In genomic region chr10:79983205-79983604, GRCm38 (mm10) we compare ENCODE assay signal across 8 mouse cellular contexts. TPM values are rescaled to one million over a fixed set of nuclear protein-coding genes. Genes with fewer than 3 reads are reported as not detected.
DNase-seq lines count a peak whose midpoint lies in the region; ATAC-seq and TF ChIP-seq lines count a peak whose summit lies in the region.

No protein-coding gene starts in this region.

- WGBS in hindbrain, embryonic 14.5 days: 75% methylated on average over 5 of the region's 5 CpGs
- WGBS in midbrain, embryonic 16.5 days: 76% methylated on average over 5 of the region's 5 CpGs

- peaks cover 5% of the 10 kb centered on the region for H3K4me1 ChIP-seq in cortical plate, adult 2 months (ENCODE audit: control insufficient read depth, insufficient read depth, low read length)
- H3K4me1 ChIP-seq in hindbrain, embryonic 14.5 days (replicated peaks; ENCODE audit: control insufficient read depth, insufficient read depth, low read length): peaks cover 28% of the 10 kb centered on the region
- H3K4me1 ChIP-seq in midbrain, embryonic 16.5 days (ENCODE audit: control insufficient read depth, insufficient read depth, low read length): peaks cover 37% of the 10 kb centered on the region

- H3K27me3 ChIP-seq in hindbrain, embryonic 14.5 days (ENCODE audit: control insufficient read depth, insufficient read depth, low read length): peaks cover 12% of the 10 kb centered on the region
- H3K27me3 ChIP-seq in midbrain, embryonic 16.5 days (ENCODE audit: control insufficient read depth, insufficient read depth, low read depth, low read length): peaks cover 5% of the 10 kb centered on the region

- H3K9me3 ChIP-seq in hindbrain, embryonic 14.5 days (ENCODE audit: control insufficient read depth, low read length): no peaks in the 10 kb centered on the region
- H3K9me3 ChIP-seq in midbrain, embryonic 16.5 days (replicated peaks; ENCODE audit: control insufficient read depth, low read length, poor library complexity, severe bottlenecking): no peaks in the 10 kb centered on the region

- H3K4me3 ChIP-seq in layer of hippocampus, adult 2 months: peak overlapping the region; percentile 81
- peak overlapping the region; percentile 89 for H3K4me3 ChIP-seq in cortical plate, adult 2 months (ENCODE audit: insufficient read depth, low read length)
- peak overlapping the region; percentile 48 for H3K4me3 ChIP-seq in hindbrain, embryonic 14.5 days (replicated peaks; ENCODE audit: low read length)
- peak overlapping the region; percentile 76 for H3K4me3 ChIP-seq in midbrain, embryonic 16.5 days (ENCODE audit: low read depth, low read length)

- peak overlapping the region; percentile 92 for H3K4me2 ChIP-seq in hindbrain, embryonic 14.5 days (replicated peaks)
- H3K4me2 ChIP-seq in midbrain, embryonic 16.5 days (ENCODE audit: low read length): peak overlapping the region; percentile 90

- H3K9ac ChIP-seq in hindbrain, embryonic 14.5 days: peak overlapping the region; percentile 82
- H3K9ac ChIP-seq in midbrain, embryonic 16.5 days (ENCODE audit: low read depth, low read length): peak overlapping the region; percentile 88

- no peak for DNase-seq in layer of hippocampus, adult 2 months (ENCODE audit: low spot score in 2 of 2)
- DNase-seq in layer of hippocampus, postnatal 36 days: no peak
- no peak for DNase-seq in hindbrain, embryonic 14.5 days (ENCODE audit: low spot score)
- DNase-seq in ovary, postnatal 14 days (ENCODE audit: low spot score): no peak
- no peak for DNase-seq in layer of hippocampus, adult 8-10 months (ENCODE audit: low spot score in 2 of 2)
- no peak for DNase-seq in right cerebral cortex, postnatal 25 days

- H3K36me3 ChIP-seq in hindbrain, embryonic 14.5 days (replicated peaks; ENCODE audit: control insufficient read depth, insufficient read depth): peaks cover 22% of the 10 kb centered on the region
- H3K36me3 ChIP-seq in midbrain, embryonic 16.5 days (ENCODE audit: control insufficient read depth, insufficient read depth, low read length): peaks cover 12% of the 10 kb centered on the region

- TF ChIP-seq CTCF in layer of hippocampus, adult 2 months (conservative IDR thresholded peaks at IDR 0.05): no peak
- no peak for TF ChIP-seq CTCF in cortical plate, adult 2 months (IDR thresholded peaks at IDR 0.05; ENCODE audit: extremely low read depth, insufficient read depth, low read length)

- TF ChIP-seq POLR2A in cortical plate, adult 2 months (IDR thresholded peaks at IDR 0.05; ENCODE audit: extremely low read depth, insufficient read depth, low read length): no peak

- peak overlapping the region; percentile 92 for H3K27ac ChIP-seq in layer of hippocampus, adult 2 months
- H3K27ac ChIP-seq in cortical plate, adult 2 months (ENCODE audit: insufficient read depth, low read length): no peak overlapping the region
- peak overlapping the region; percentile 97 for H3K27ac ChIP-seq in hindbrain, embryonic 14.5 days
- peak overlapping the region; percentile 95; the same call in 1 of the 2 replicates for H3K27ac ChIP-seq in midbrain, embryonic 16.5 days (ENCODE audit: low read length)

- no peak for ATAC-seq in hindbrain, embryonic 14.5 days (ENCODE audit: low FRiP score)
- no peak for ATAC-seq in midbrain, embryonic 16.5 days

RNA-seq across cellular contexts. Expression of gene Tmem259, which starts 0.9 kb away (rescaled TPM):
- total RNA-seq in layer of hippocampus, adult 2 months (2021): 100 to 1,000 TPM; 124 TPM
- 100 to 1,000 TPM; 117 to 124 TPM for total RNA-seq in layer of hippocampus, postnatal 36 days (2021)
- polyA plus RNA-seq in cortical plate, adult 2 months (2012; rRNA removed): 168 and 183 TPM in 2 replicates
- 22.6 and 22.8 TPM in 2 replicates for polyA plus RNA-seq in hindbrain, embryonic 14.5 days (2014; fragmentation: Nextera tagmentation; extraction: Ambion mirVana)
- polyA plus RNA-seq in midbrain, embryonic 16.5 days (2015; fragmentation: Nextera tagmentation; extraction: Ambion mirVana): 15.3 and 16.2 TPM in 2 replicates
- total RNA-seq in layer of hippocampus, adult 8-10 months (2022): 100 to 1,000 TPM; 111 to 119 (median 116) TPM

RNA-seq across cellular contexts. Expression of gene Cnn2, which starts 5.2 kb away (rescaled TPM):
- 1 to 10 TPM; 5.4 to 5.6 TPM for total RNA-seq in layer of hippocampus, adult 2 months (2021)
- total RNA-seq in layer of hippocampus, postnatal 36 days (2021): 1 to 10 TPM; 5.5 to 6.6 TPM
- 8.0 and 9.0 TPM in 2 replicates for polyA plus RNA-seq in cortical plate, adult 2 months (2012; rRNA removed)
- 28.4 and 37.6 TPM in 2 replicates for polyA plus RNA-seq in hindbrain, embryonic 14.5 days (2014; fragmentation: Nextera tagmentation; extraction: Ambion mirVana)
- 25.7 and 26.2 TPM in 2 replicates for polyA plus RNA-seq in midbrain, embryonic 16.5 days (2015; fragmentation: Nextera tagmentation; extraction: Ambion mirVana)
- 1 to 10 TPM; 5.3 to 9.8 (median 6.6) TPM for total RNA-seq in layer of hippocampus, adult 8-10 months (2022)

RNA-seq across cellular contexts. Expression of gene Grin3b, which starts 12.7 kb away (rescaled TPM):
- under 1 TPM in 1 of 2 experiments, not detected in 1; 0.15 TPM for total RNA-seq in layer of hippocampus, adult 2 months (2021)
- under 1 TPM; 0.10 TPM for total RNA-seq in layer of hippocampus, postnatal 36 days (2021)
- 0.21 and 0.40 TPM in 2 replicates for polyA plus RNA-seq in cortical plate, adult 2 months (2012; rRNA removed)
- 0.30 and 0.33 TPM in 2 replicates for polyA plus RNA-seq in hindbrain, embryonic 14.5 days (2014; fragmentation: Nextera tagmentation; extraction: Ambion mirVana)
- 0.20 and 0.28 TPM in 2 replicates for polyA plus RNA-seq in midbrain, embryonic 16.5 days (2015; fragmentation: Nextera tagmentation; extraction: Ambion mirVana)
- total RNA-seq in layer of hippocampus, adult 8-10 months (2022): under 1 TPM in 2 of 4 experiments, not detected in 2; 0.19 to 0.20 TPM

RNA-seq across cellular contexts. Expression of gene Abca7, which starts 13.1 kb away (rescaled TPM):
- 10 to 100 TPM; 10.7 to 11.0 TPM for total RNA-seq in layer of hippocampus, adult 2 months (2021)
- total RNA-seq in layer of hippocampus, postnatal 36 days (2021): 10 to 100 TPM; 10.9 to 11.0 TPM
- 10.9 and 11.5 TPM in 2 replicates for polyA plus RNA-seq in cortical plate, adult 2 months (2012; rRNA removed)
- 4.1 and 4.5 TPM in 2 replicates for polyA plus RNA-seq in hindbrain, embryonic 14.5 days (2014; fragmentation: Nextera tagmentation; extraction: Ambion mirVana)
- 4.1 and 4.8 TPM in 2 replicates for polyA plus RNA-seq in midbrain, embryonic 16.5 days (2015; fragmentation: Nextera tagmentation; extraction: Ambion mirVana)
- 10 to 100 TPM; 12.4 to 13.6 (median 13.3) TPM for total RNA-seq in layer of hippocampus, adult 8-10 months (2022)

RNA-seq across cellular contexts. Expression of gene Wdr18, which starts 23.3 kb away (rescaled TPM):
- total RNA-seq in layer of hippocampus, adult 2 months (2021): 10 to 100 TPM; 44.8 to 47.0 TPM
- total RNA-seq in layer of hippocampus, postnatal 36 days (2021): 10 to 100 TPM; 43.2 to 48.2 TPM
- 60.9 and 63.2 TPM in 2 replicates for polyA plus RNA-seq in cortical plate, adult 2 months (2012; rRNA removed)
- 91.8 and 97.8 TPM in 2 replicates for polyA plus RNA-seq in hindbrain, embryonic 14.5 days (2014; fragmentation: Nextera tagmentation; extraction: Ambion mirVana)
- 79.5 and 89.4 TPM in 2 replicates for polyA plus RNA-seq in midbrain, embryonic 16.5 days (2015; fragmentation: Nextera tagmentation; extraction: Ambion mirVana)
- 10 to 100 TPM; 42.9 to 50.8 (median 48.6) TPM for total RNA-seq in layer of hippocampus, adult 8-10 months (2022)
